Mouse (Mus musculus): ENCODE data around the gene Ankrd6. TPM values are rescaled to one million over a fixed set of nuclear protein-coding genes. Genes with fewer than 3 reads are reported as not detected.

Gene Ankrd6
- polyA plus RNA-seq, 1 experiment from 2014 or later = 3.0 TPM

DNA sequence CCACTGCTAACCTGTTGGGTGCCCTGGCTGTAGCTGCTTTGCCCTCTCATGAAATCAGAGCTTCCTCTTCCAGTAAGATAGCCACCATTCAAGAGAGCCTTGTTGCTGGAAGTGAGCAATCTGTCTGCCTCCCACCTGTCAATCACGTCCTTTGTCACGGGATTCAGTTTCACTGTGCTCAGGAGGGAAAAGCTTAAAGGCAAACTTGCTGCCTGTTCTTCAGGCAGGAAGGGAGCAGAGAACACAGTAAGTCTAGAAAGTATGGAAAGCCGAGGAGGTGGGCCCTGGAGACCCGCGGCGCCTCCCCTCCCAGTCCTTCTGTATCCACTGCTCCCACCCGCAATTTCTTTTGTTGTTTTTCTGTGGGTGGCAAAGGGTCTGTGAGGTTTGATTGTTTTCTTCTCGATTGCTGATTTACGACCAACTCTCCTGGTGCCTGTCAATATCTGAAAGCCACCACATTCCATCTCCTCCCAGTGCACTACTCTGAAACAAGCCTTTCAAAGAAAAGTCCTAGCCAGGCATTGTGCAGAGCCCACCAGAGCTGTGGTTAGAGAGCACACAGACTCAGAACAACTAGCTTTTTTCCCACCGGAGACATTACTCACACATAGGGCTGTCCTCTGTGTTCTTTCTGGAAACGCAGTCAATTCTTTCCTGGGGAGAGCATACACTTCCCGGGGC is 87.1 kb downstream of the Ankrd6 start:
- Histone ChIP-seq H3K4me3 (ENCODE audit: low read depth, low read length) (no peak overlapping the region), H3K36me3 (ENCODE audit: control insufficient read depth, insufficient read depth, low read length) (no peaks in the 10 kb centered on the region), H3K4me2 (peak overlapping the region; percentile 63), H3K9me3 (ENCODE audit: control insufficient read depth, low read length) (no peaks in the 10 kb centered on the region), H3K4me1 (replicated peaks; ENCODE audit: control insufficient read depth, insufficient read depth, low read length) (peaks cover 32% of the 10 kb centered on the region), H3K27ac (ENCODE audit: low read depth, low read length) (no peak overlapping the region), H3K9ac (ENCODE audit: low read depth, low read length) (no peak overlapping the region), H3K27me3 (replicated peaks; ENCODE audit: control insufficient read depth, insufficient read depth, low read length) (peaks cover 12% of the 10 kb centered on the region)
- DNase-seq (ENCODE audit: low spot score) = no peak
- 48% methylated on average over 12 of the region's 12 CpGs for WGBS
- ATAC-seq (replicated peaks; ENCODE audit: low FRiP score) = no peak

- no peak overlapping the region for H3K9ac ChIP-seq (ENCODE audit: low read depth, low read length)
- DNase-seq (ENCODE audit: low spot score) = no peak
- H3K4me3 ChIP-seq (ENCODE audit: low read depth, low read length) = no peak overlapping the region
These were observed 87.7 kb downstream of the Ankrd6 start for GRCm38 (mm10) chr4:32862751-32863446.

GRCm38 (mm10) chr4:32862011-32862750 is 88.5 kb downstream of the Ankrd6 start:
- Histone ChIP-seq H3K4me3 (ENCODE audit: low read depth, low read length) (peak overlapping the region; percentile 11; the same call in 1 of the 2 replicates), H3K9ac (ENCODE audit: low read depth, low read length) (peak overlapping the region; percentile 44), H3K27ac (ENCODE audit: low read depth, low read length) (peak overlapping the region; percentile 70), H3K36me3 (ENCODE audit: control insufficient read depth, insufficient read depth, low read length) (no peaks in the 10 kb centered on the region), H3K9me3 (ENCODE audit: control insufficient read depth, low read length) (no peaks in the 10 kb centered on the region), H3K4me2 (peak overlapping the region; percentile 63), H3K4me1 (replicated peaks; ENCODE audit: control insufficient read depth, insufficient read depth, low read length) (peaks cover 30% of the 10 kb centered on the region), H3K27me3 (replicated peaks; ENCODE audit: control insufficient read depth, insufficient read depth, low read length) (peaks cover 12% of the 10 kb centered on the region)
- WGBS = 27% methylated on average over 15 of the region's 15 CpGs
- peak; percentile 61 for DNase-seq (ENCODE audit: low spot score)
- peak; percentile 90 for ATAC-seq (replicated peaks; ENCODE audit: low FRiP score)

More at GRCm38 (mm10) chr4:32862751-32863446, 87.7 kb downstream of the Ankrd6 start:
- no peaks in the 10 kb centered on the region for H3K36me3 ChIP-seq (ENCODE audit: control insufficient read depth, insufficient read depth, low read length)
- H3K27me3 ChIP-seq (replicated peaks; ENCODE audit: control insufficient read depth, insufficient read depth, low read length) = peaks cover 12% of the 10 kb centered on the region
- H3K27ac ChIP-seq (ENCODE audit: low read depth, low read length) = no peak overlapping the region
- no peaks in the 10 kb centered on the region for H3K9me3 ChIP-seq (ENCODE audit: control insufficient read depth, low read length)
- peak overlapping the region; percentile 63 for H3K4me2 ChIP-seq
- peak; percentile 35; the same call in 1 of the 2 replicates for ATAC-seq (replicated peaks; ENCODE audit: low FRiP score)
- peaks cover 30% of the 10 kb centered on the region for H3K4me1 ChIP-seq (replicated peaks; ENCODE audit: control insufficient read depth, insufficient read depth, low read length)
- WGBS = 32% methylated on average over 15 of the region's 15 CpGs

- Histone ChIP-seq H3K9me3 (ENCODE audit: control insufficient read depth, low read length) (no peaks in the 10 kb centered on the region), H3K4me3 (ENCODE audit: low read depth, low read length) (no peak overlapping the region), H3K27ac (ENCODE audit: low read depth, low read length) (no peak overlapping the region), H3K4me1 (replicated peaks; ENCODE audit: control insufficient read depth, insufficient read depth, low read length) (peaks cover 30% of the 10 kb centered on the region), H3K4me2 (no peak overlapping the region), H3K27me3 (replicated peaks; ENCODE audit: control insufficient read depth, insufficient read depth, low read length) (peaks cover 12% of the 10 kb centered on the region), H3K9ac (ENCODE audit: low read depth, low read length) (no peak overlapping the region), H3K36me3 (ENCODE audit: control insufficient read depth, insufficient read depth, low read length) (no peaks in the 10 kb centered on the region)
- ATAC-seq (replicated peaks; ENCODE audit: low FRiP score) (no peak), DNase-seq (ENCODE audit: low spot score) (no peak)
- WGBS = 80% methylated on average over 18 of the region's 18 CpGs
These were observed 90.3 kb downstream of the Ankrd6 start for GRCm38 (mm10) chr4:32860184-32860965.

GRCm38 (mm10) chr4:32855580-32855979 is 95.1 kb downstream of the Ankrd6 start:
- Histone ChIP-seq H3K27ac (ENCODE audit: low read depth, low read length) (no peak overlapping the region), H3K4me1 (replicated peaks; ENCODE audit: control insufficient read depth, insufficient read depth, low read length) (no peaks in the 10 kb centered on the region), H3K9me3 (ENCODE audit: control insufficient read depth, low read length) (no peaks in the 10 kb centered on the region), H3K36me3 (ENCODE audit: control insufficient read depth, insufficient read depth, low read length) (no peaks in the 10 kb centered on the region), H3K4me3 (ENCODE audit: low read depth, low read length) (no peak overlapping the region), H3K27me3 (replicated peaks; ENCODE audit: control insufficient read depth, insufficient read depth, low read length) (no peaks in the 10 kb centered on the region), H3K4me2 (no peak overlapping the region), H3K9ac (ENCODE audit: low read depth, low read length) (no peak overlapping the region)
- DNase-seq (ENCODE audit: low spot score) (no peak), ATAC-seq (replicated peaks; ENCODE audit: low FRiP score) (no peak)
- 77% methylated on average over 9 of the region's 9 CpGs for WGBS

GRCm38 (mm10) chr4:32854956-32855355 is 95.7 kb downstream of the Ankrd6 start:
- no peak for DNase-seq (ENCODE audit: low spot score)
- Histone ChIP-seq H3K4me2 (no peak overlapping the region), H3K9ac (ENCODE audit: low read depth, low read length) (no peak overlapping the region), H3K27me3 (replicated peaks; ENCODE audit: control insufficient read depth, insufficient read depth, low read length) (no peaks in the 10 kb centered on the region), H3K4me1 (replicated peaks; ENCODE audit: control insufficient read depth, insufficient read depth, low read length) (no peaks in the 10 kb centered on the region), H3K9me3 (ENCODE audit: control insufficient read depth, low read length) (no peaks in the 10 kb centered on the region), H3K36me3 (ENCODE audit: control insufficient read depth, insufficient read depth, low read length) (no peaks in the 10 kb centered on the region), H3K27ac (ENCODE audit: low read depth, low read length) (no peak overlapping the region), H3K4me3 (ENCODE audit: low read depth, low read length) (no peak overlapping the region)
- ATAC-seq (replicated peaks; ENCODE audit: low FRiP score) = no peak
- 80% methylated on average over 4 of the region's 4 CpGs for WGBS

GRCm38 (mm10) chr4:32853609-32854188 is 96.9 kb downstream of the Ankrd6 start:
- no peak overlapping the region for H3K9ac ChIP-seq (ENCODE audit: low read depth, low read length)
- ATAC-seq (replicated peaks; ENCODE audit: low FRiP score) (no peak), DNase-seq (ENCODE audit: low spot score) (no peak)
- WGBS = 86% methylated on average over 5 of the region's 5 CpGs
- H3K9me3 ChIP-seq (ENCODE audit: control insufficient read depth, low read length) = no peaks in the 10 kb centered on the region
- H3K27me3 ChIP-seq (replicated peaks; ENCODE audit: control insufficient read depth, insufficient read depth, low read length) = no peaks in the 10 kb centered on the region
- H3K4me3 ChIP-seq (ENCODE audit: low read depth, low read length) = no peak overlapping the region
- no peak overlapping the region for H3K4me2 ChIP-seq
- no peak overlapping the region for H3K27ac ChIP-seq (ENCODE audit: low read depth, low read length)
- H3K36me3 ChIP-seq (ENCODE audit: control insufficient read depth, insufficient read depth, low read length) = no peaks in the 10 kb centered on the region
- no peaks in the 10 kb centered on the region for H3K4me1 ChIP-seq (replicated peaks; ENCODE audit: control insufficient read depth, insufficient read depth, low read length)

- Histone ChIP-seq H3K27me3 (replicated peaks; ENCODE audit: control insufficient read depth, insufficient read depth, low read length) (no peaks in the 10 kb centered on the region), H3K4me3 (ENCODE audit: low read depth, low read length) (no peak overlapping the region), H3K9ac (ENCODE audit: low read depth, low read length) (no peak overlapping the region), H3K4me2 (no peak overlapping the region), H3K36me3 (ENCODE audit: control insufficient read depth, insufficient read depth, low read length) (no peaks in the 10 kb centered on the region), H3K4me1 (replicated peaks; ENCODE audit: control insufficient read depth, insufficient read depth, low read length) (no peaks in the 10 kb centered on the region), H3K9me3 (ENCODE audit: control insufficient read depth, low read length) (no peaks in the 10 kb centered on the region), H3K27ac (ENCODE audit: low read depth, low read length) (no peak overlapping the region)
- ATAC-seq (replicated peaks; ENCODE audit: low FRiP score) (no peak), DNase-seq (ENCODE audit: low spot score) (no peak)
- 81% methylated on average over 6 of the region's 6 CpGs for WGBS
These were observed 97.8 kb downstream of the Ankrd6 start for GRCm38 (mm10) chr4:32852819-32853218.

Data from liver, embryonic 11.5 days (tissue).